Mouse (Mus musculus) urinary bladder, postnatal 25 days (tissue): ENCODE data around the gene Ddx19a.
A peak's percentile ranks its signal among the peaks of the same experiment; 100 is the strongest.
"Not testable (repeated sequence)": the region's sequence is repeated elsewhere in the genome, so short reads cannot be mapped to it uniquely, and the experiment has no call there.

ENCODE experiments used
- DNase-seq: peaks from one replicate; pipeline ENCODE4 v3.0.0; 2022; ENCODE audit warnings: low spot score

The Ddx19a gene

GRCm38 (mm10) chr8:110933272-110933671, 64.3 kb downstream of the Ddx19a start:
- DNase-seq: no peak

GRCm38 (mm10) chr8:110932444-110932843, 65.2 kb downstream of the Ddx19a start:
- no peak for DNase-seq

GRCm38 (mm10) chr8:110931176-110931939, 66.2 kb downstream of the Ddx19a start:
- DNase-seq: peak; percentile 18

- not testable (repeated sequence) for DNase-seq
Observed at GRCm38 (mm10) chr8:110929672-110930071, 67.9 kb downstream of the Ddx19a start.

- no peak for DNase-seq
Observed at GRCm38 (mm10) chr8:110929066-110929465, 68.5 kb downstream of the Ddx19a start.

- no peak for DNase-seq
Observed at GRCm38 (mm10) chr8:110928435-110928834, 69.2 kb downstream of the Ddx19a start.

- DNase-seq: no peak
Observed at GRCm38 (mm10) chr8:110926690-110927089, 70.9 kb downstream of the Ddx19a start.

- no peak for DNase-seq
Observed at GRCm38 (mm10) chr8:110925691-110926140, 71.9 kb downstream of the Ddx19a start.
